Mouse (Mus musculus) testis, adult 2 months (tissue): ENCODE measurements at regions not wholly inside any gene's neighbourhood (a gene's known extent, or its start where the extent isn't known, plus 50 kb on each side); places are given as distances from the start of the nearest gene placed in this dataset.

Source experiments
- CTCF ChIP-seq: fragments of 200-500 bp; IDR thresholded peaks from 2 replicates; pipeline ENCODE4 v1.5.1; 2012; ENCODE audit warnings: low read depth, mild to moderate bottlenecking, inconsistent platforms, low read length, moderate library complexity; ENCODE audit not compliant: control insufficient read depth, insufficient read depth, insufficient replicate concordance
- POLR2A ChIP-seq: fragments of 200-500 bp; IDR thresholded peaks from 2 replicates; pipeline ENCODE4 v1.6.1; 2012; ENCODE audit warnings: low read depth, mild to moderate bottlenecking, inconsistent platforms, low read length, moderate library complexity; ENCODE audit not compliant: control insufficient read depth

- TF ChIP-seq CTCF (no peak), POLR2A (no peak)
Measured at GRCm38 (mm10) chr9:101471665-101472064, 220.1 kb upstream of the Ppp2r3a start.
